Mouse (Mus musculus): ENCODE measurements around the gene Ccdc89. TPM values are rescaled to one million over a fixed set of nuclear protein-coding genes. Genes with fewer than 3 reads are reported as not detected.

Gene Ccdc89
- total RNA-seq (2021): under 1 TPM; 0.71 to 0.78 TPM

DNA sequence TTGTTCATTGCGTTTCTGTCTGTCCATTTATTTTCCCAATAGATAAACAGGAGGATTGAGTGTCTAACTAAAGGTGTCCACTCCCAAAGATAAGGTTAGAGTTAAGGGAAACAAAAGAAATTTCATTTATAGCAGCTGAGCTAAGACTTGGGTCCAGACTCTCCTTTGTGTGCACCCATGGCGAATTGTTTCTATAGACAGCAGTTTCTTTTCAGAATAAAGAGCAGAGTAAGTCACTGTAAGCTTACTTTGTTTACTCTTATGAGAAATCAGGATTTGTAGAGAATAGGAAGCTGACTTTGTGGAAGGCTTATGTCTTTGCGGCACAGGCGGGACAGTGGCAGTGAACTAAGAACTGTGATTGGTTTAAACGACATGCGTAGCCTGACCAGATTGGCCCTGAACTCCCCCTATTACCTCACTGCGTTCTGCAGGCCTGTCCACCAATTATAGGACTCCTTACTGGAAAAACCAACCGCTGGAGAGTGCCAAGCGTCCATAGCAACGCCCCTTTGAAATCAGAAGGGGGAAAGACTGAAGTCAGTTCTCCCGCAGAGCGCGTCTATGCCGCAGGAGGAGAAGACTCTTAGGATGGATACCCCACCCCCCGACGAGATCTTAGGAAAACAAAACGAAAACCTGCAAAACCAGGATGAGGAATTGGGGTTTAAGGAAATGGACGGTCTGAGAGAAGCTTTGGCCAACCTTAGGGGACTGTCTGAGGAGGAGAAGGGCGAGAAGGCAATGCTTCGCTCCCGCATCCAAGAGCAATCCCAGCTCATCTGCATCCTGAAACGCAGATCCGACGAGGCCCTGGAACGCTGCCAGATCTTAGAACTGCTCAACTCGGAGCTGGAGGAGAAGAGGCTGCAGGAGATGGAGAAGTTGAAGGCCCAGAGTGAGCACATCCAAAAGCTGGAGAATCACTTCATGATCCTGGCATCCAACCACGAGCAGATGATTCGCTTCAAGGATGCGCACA, at the start of gene Ccdc89:
TSS of gene Ccdc89 (plus strand) at position 558 of the 982 bp plus-strand sequence.
- peak; percentile 77 to 93 for DNase-seq (ENCODE audit: low spot score in 2 of 2)
- intact Hi-C loops (cut with DNase I): no loop called here

DNA sequence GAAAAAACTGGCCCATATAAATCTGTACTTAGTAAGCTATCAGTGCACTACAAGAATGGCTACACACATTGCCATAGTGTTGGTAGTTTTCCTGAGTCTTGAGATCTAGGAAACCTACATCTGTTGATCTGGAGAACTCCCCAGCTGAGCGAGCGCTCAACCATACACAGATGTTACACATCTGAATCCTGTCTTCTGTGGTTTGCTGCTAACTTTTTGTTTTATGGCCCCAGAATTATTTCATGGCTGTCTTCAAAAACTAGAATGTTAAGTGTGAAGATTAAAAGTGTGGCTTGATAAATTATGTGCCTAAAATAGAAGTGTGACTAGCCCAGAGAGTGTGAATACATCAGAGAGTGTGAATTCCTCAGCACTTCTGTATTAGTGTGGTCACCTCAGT, 42.0 kb upstream of the Ccdc89 start:
- DNase-seq (ENCODE audit: low spot score in 2 of 2): no peak
- intact Hi-C loops (cut with DNase I): no loop called here

DNA sequence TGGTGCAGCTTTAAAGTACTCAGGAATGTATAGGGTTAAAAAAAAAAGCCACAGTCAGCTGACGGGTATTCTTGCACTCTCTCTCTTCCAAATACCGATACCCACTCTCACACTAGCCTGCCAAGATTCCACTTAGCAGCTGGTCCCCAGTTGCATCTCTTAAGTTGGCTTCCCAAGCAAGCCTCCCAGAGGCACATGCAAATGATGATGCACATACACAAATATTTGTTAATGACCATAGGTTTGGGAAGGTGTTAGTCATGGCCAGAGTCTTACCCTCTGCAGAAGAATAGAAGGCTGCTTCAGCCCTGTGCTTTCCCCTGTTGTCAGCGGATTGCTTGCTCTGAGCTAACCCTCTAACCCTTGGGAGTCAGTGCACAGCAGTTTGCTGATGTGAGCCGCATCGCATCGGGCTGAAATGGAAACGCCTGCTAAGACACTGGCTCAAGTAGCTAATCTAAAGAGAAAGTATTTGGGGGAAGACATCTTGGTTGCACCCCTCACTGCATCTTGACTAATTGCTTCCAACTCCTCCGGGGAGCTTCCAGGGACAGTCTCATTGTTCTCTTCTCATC, 39.4 kb upstream of the Ccdc89 start:
- intact Hi-C loops (cut with DNase I): no loop called here
- peak; percentile 61 to 89 for DNase-seq (ENCODE audit: low spot score in 2 of 2)

DNA sequence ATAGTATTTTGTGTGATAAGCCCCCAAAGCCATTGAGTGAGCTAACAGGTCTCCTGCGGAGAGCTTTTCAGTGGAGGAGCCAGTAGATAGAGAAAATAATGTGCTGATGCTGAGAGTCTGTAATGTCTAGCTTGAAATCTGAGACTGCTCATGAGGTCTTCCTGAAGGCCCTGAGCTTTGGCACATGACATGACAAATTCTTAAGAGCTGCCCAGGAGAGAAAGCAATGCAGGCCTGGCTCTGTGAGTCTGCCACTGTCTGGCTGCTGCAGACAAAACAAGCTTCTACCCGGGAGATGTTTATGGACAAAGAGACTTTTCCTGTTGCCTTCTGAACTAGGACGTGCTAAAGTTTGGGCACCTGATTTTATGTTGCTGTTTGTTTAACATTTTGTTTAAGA, 36.6 kb upstream of the Ccdc89 start:
- intact Hi-C loops (cut with DNase I): no loop called here

DNA sequence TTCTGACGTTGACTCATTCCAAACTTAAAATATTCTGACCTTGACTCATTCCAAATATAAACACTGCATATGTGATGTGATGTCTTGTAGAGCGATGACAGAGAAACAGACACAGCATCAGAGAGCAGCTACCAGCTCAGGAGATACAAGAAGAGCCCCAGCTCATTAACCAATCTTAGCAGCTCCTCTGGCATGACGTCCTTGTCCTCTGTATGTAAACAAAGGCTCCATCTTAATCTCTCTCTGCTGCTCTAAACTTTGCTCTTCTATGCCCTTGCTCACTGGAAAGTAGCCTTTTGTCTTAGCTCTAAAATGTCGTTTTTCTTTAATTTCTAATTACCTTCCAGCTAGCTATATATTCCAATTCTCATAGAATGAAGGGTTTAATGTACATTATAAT, 31.3 kb upstream of the Ccdc89 start:
- no peak for DNase-seq (ENCODE audit: low spot score in 2 of 2)
- intact Hi-C loops (cut with DNase I): no loop called here

More for the DNA sequence above, 36.6 kb upstream of the Ccdc89 start:
- no peak for DNase-seq (ENCODE audit: low spot score in 2 of 2)

DNA sequence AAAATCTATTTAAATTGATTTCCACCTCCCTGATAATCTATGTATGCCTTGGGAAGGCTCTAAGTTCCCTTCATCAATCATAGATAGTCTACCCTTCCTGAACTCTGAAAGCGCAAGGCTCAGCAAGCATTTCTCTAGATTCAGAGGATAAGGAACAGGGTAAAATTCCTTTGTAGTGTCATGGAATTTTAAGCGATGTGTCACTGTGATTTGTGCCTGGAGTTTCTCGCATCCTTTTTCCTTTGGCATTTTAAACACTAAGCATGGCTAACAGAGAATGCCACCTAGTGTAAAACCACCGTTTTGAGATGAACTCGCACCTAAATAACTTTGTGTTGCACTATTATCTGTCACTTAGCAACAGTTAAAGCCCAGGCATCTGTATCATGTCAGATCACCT, 30.4 kb upstream of the Ccdc89 start:
- no peak for DNase-seq (ENCODE audit: low spot score in 2 of 2)
- intact Hi-C loops (cut with DNase I): no loop called here

DNA sequence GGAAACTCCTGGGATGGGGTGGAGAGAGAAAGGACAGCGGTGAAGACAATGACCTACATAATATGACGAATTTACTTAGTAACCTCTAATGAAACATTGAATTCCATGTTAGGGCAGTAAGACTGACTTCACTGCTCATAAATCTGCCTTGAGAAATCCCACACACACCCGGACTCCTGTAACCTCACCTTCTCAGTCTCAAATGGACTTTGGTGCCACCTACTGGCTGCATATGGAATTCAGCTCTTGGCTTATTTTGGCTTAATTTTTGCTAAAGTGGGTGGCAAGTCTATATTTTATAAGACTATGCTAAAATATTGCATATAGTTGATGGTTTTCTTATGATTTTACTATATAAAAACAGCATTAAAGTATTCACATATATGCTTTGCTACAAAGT, 16.4 kb upstream of the Ccdc89 start:
- intact Hi-C loops (cut with DNase I): loop anchor here (1.0 to 5.0 kb wide), 2 partner anchors 130 to 413 kb away; no protein-coding TSS in a partner anchor
- peak; percentile 39 to 68 for DNase-seq (ENCODE audit: low spot score in 2 of 2)

DNA sequence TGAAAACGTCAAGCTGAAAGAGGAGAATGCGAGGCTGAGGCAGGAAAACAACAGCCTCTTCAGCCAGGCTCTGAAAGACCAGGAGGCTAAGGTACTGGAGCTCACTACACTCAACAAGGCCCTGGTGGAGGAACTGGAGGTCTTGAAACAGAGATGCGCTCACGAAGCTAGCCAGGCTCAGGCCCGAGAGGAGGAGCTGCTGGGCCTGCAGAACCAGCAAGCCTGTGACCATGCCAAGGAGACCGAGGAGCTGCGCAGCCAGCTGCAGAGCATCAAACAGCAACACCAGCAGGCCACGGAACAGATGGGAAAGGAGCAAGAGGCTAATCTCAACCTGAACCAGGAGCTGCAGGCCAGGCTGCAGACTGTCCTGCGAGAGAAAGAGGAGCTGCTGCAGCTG, 629 bp downstream of the Ccdc89 start:
- no peak for DNase-seq (ENCODE audit: low spot score in 2 of 2)
- intact Hi-C loops (cut with DNase I): no loop called here

DNA sequence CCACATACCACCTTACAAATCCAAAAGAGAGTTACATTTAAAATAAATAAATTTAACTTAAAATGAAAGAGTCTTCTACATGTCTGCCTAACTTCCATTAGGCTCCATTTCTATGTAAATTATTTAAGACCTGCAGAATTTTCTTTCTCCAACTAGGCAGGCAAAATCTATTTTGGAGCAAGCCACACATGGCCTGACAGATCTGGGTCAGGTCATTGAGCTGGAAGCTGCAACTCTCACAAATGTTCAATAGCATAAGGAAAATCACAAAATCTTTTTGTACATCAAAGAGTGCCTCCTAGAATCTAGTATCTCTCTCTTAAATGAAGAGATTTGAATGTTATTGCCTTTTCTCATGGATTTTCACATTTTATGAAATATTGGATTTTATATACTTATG, 5.8 kb downstream of the Ccdc89 start:
- no peak for DNase-seq (ENCODE audit: low spot score in 2 of 2)
- intact Hi-C loops (cut with DNase I): no loop called here

DNA sequence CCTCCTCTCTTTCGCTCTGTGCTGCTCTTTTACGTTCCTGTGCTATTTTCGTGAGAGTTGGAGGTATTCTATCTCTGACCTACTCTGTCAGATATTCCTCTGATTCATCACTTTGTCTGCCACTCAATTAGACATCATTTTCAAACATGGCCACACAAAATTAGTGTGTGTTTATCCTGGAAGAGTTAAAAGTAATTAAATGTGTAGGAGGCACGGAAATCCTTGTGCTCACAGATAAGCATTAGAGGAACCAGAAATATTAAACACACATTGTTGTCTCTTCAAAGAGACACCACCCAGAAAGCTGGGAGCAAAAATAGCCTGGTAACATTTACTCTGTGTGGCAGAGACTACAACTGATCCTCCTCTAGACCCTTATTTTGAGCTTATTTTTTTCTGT, 13.7 kb downstream of the Ccdc89 start:
- intact Hi-C loops (cut with DNase I): no loop called here
- no peak for DNase-seq (ENCODE audit: low spot score in 2 of 2)

DNA sequence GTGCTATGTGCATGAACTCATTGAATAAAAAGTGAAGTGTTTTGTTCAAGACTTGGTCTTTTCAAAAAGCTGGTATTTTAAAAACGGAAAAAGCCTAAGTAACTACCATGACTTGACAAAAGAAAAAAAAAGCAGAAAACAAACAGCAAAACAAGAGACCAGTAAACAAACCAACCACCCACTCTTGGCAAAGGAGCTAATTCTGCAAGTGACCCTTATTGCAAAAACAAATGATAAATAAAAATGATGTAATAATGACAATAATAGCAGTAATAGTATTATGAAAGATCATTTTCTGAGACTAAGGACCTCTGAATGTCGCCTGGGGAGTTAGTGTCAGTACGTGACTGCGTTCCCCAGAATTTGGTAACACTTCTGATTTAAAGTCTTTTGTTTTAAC, 15.7 kb downstream of the Ccdc89 start:
- intact Hi-C loops (cut with DNase I): loop anchor here (2.0 kb wide), 1 partner anchor 311 kb away; the partner anchor contains the start of gene Picalm
- no peak for DNase-seq (ENCODE audit: low spot score in 2 of 2)

DNA sequence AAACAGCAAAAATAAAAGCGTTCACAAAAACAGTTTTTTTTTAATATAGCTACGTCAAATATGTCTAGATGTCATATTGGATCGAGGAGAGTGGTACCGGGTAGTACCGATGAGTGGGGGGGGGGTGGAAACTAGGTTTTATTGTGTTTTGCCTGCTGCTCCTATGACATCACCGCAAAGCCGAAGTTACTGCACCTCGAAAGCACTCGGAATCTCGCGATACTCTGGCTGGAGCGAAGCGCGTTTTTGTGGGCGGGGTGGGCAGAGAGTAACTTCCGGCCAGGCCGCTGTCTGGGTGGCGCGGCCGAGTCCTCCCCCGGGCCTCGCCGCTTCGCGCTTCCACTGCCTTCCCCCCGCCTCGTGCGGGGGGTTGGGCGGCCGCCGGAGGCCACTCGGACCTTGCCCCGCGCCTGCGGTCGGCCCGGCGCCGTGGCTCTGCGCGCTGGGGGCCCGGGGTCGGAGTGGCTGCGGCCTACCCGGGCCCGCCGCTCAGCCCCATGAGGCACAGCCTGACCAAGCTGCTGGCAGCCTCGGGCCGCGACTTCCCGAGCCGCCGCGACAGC, 16.2 kb downstream of the Ccdc89 start, which contains the start of gene Crebzf:
TSS of gene Crebzf (plus strand) at position 212 of the 563 bp plus-strand sequence.
- intact Hi-C loops (cut with DNase I): loop anchor here (1.0 to 2.0 kb wide), 2 partner anchors 34 to 312 kb away; partner anchors contain the start of genes Dlg2, Picalm and Tmem126b

DNA sequence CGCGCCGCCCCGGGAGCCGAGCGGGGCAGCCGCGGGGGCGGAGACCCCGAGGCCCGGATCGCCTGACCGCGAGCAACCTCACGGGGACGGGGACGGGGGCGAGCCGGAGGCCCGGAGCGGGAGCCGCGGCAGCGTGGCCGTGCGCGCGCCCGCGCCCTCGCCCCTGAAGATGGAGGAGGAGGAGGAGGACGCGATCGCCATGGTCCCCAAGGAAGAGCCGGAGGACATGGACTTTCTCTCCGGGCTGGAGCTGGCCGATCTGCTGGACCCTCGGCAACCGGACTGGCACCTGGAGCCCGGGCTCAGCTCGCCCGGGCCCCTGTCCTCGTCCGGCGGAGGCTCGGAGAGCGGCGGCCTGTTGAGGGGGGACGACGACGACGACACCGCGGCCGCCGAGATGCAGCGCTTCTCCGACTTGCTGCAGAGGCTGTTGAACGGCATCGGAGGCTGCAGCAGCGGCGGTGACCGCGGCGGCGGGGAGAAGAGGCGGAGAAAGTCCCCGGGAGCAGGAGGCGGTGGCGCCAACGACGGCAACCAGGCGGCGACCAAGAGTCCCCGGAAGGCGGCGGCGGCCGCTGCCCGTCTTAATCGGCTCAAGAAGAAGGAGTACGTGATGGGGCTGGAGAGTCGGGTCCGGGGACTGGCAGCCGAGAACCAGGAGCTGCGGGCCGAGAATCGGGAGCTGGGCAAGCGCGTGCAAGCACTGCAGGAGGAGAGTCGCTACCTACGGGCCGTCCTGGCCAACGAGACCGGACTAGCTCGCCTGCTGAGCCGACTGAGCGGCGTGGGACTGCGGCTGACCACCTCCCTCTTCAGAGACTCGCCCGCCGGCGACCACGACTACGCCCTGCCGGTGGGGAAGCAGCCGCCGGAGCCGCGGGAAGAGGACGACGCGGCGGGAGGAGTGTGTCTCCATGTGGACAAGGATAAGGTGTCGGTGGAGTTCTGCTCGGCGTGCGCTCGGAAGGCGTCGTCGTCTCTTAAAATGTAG, 17.0 kb downstream of the Ccdc89 start:
- peak; percentile 75 to 77 for DNase-seq (ENCODE audit: low spot score in 2 of 2)
- intact Hi-C loops (cut with DNase I): loop anchor here (1.0 to 2.0 kb wide), 2 partner anchors 33 to 313 kb away; partner anchors contain the start of genes Dlg2, Picalm and Tmem126b

More for the DNA sequence above, 16.2 kb downstream of the Ccdc89 start, which contains the start of gene Crebzf:
- DNase-seq (ENCODE audit: low spot score in 2 of 2): peak; percentile 98

DNA sequence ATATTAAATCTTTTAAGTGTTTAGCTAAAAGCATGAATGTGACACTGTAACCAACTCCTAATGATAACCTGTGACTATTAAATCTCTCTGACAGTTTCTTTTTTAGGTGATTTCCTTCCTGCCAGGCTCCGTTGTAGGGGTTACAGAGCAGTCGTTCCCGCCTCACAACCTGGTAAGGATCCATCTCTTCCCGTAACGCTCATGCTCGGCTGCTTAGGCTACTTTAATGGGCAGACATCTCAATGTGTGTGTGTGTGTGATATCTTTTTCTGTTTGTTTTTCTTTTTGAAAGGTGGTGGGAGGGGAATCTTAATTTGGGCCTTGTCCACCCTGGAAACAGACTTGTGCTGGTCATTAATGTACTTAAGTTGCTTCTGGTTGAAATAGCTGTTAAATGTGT, 17.8 kb downstream of the Ccdc89 start:
- DNase-seq (ENCODE audit: low spot score in 2 of 2): no peak
- intact Hi-C loops (cut with DNase I): no loop called here

DNA sequence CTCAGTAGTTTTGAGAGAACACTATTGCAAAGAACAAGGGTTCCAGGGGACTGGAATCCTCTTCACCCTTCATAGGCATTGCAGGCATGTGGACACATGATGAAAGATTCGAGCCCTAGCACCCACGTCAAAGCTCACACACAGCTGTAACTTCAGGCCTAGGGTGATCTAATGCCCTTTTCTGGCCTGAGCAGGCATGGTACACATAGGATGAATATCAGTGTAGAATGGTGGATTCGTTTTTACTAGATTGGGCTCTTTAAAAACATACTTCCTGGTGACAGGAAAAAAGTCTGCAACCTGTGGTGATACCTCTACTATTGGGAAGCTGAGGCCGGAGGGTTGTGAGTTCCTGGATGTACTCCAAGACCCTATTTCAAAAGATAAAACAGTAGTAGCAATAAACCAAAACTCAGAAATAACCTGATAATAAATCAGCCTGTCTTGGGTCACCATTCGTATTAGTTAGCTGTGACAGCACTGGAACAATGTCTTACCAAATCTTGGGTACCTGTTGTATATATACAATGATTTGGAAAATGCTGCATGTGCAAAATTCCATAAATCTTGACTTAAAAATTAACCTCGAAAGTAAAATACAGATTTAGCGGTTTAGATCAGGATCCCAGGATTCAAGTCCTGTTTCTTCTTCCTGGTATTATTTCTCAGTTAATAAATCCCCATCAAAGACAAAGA, 29.9 kb downstream of the Ccdc89 start:
- intact Hi-C loops (cut with DNase I): loop anchor here (2.0 kb wide), 1 partner anchor 21 kb away; the partner anchor contains the start of genes Dlg2 and Tmem126b
- DNase-seq (ENCODE audit: low spot score in 2 of 2): no peak

DNA sequence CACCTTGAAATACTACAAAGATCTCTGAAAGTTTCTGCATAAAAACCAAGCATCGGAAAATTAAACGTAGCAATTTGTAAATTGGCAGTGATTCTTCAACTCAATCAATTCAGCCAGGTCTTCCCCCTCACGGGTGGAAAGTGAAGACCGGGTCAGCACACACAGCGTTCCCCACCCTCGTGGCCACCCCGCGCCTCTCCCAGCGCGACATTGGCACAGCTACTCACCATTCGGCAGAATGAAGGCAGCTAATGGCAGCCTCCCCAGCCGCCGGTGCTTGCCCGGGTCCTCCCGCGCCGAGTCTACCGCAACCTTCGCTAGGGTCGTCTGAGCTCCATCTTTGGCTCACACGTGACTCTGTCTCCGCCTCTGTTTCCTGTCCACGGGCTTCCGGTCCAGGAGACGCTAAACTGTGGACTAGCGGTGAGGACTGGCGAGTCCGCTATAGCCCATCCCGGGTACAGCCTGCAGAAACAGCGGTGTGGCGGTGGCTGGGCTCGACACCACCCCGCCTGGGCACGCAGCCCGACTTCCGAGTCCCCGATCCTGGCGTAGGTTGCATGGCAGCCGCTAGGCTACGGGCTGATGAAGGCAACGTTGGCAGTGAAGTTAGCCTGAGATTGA, 30.6 kb downstream of the Ccdc89 start, which contains the start of gene Tmem126a:
TSS of gene Tmem126a (minus strand) at position 385 of the 624 bp plus-strand sequence.
- intact Hi-C loops (cut with DNase I): loop anchor here (2.0 kb wide), 1 partner anchor 20 kb away; the partner anchor contains the start of genes Dlg2 and Tmem126b
- peak; percentile 83 to 92 for DNase-seq (ENCODE audit: low spot score in 2 of 2)

DNA sequence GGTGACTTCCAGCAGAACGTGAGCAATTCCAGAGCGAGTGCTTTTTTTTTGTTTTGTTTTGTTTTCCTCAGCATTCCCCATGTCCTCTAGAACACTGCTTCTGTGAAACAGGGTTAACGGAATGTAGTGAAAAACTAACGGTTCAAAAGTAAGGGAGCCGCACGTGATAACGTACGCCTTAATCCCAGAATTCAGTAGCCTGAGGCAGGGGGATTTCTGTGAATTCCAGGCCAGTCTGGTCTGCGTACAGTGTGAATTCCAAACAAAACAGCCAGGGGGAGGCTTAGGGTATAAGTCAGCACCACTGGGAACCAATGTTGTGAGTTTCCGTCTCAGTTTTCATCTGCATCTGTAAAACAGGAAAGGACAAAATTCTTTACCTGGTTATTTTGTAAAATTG, 31.1 kb downstream of the Ccdc89 start:
- no peak for DNase-seq (ENCODE audit: low spot score in 2 of 2)
- intact Hi-C loops (cut with DNase I): loop anchor here (2.0 kb wide), 1 partner anchor 19 kb away; the partner anchor contains the start of genes Dlg2 and Tmem126b

DNA sequence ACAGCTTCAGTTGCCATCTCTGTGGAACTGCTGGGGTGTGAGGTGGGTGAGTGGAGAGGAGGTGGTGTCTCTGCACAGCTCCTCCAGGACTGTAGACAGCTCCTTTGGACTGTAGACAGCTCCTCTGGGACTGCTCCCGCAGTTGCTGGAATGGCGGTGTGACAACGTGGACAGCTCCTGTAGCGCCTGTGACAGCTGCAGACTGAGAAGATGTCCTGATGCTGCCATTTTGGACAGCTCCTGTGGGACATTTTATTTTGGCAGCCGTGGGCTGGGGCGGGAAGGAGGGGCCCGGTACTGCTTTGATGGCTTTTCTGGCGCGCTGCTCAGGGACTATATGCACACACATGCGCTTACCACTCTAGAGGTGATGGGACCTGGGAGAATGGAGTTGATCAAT, 34.0 kb downstream of the Ccdc89 start:
- DNase-seq (ENCODE audit: low spot score in 2 of 2): no peak
- intact Hi-C loops (cut with DNase I): no loop called here

Measured in left cerebral cortex, postnatal 25 days (tissue).